Comparison of ENCODE assay signal across 9 mouse cellular contexts in genomic region chr10:78279210-78279609, GRCm38 (mm10). TPM values are rescaled to one million over a fixed set of nuclear protein-coding genes. Genes with fewer than 3 reads are reported as not detected.
DNase-seq lines count a peak whose midpoint lies in the region; ATAC-seq and TF ChIP-seq lines count a peak whose summit lies in the region.
"Had no signal": no experiment of that assay in that cellular context is flagged by ENCODE, and none has a peak within 500 bp of the region (broad histone marks: within the 10 kb centered on the region; RNA-seq: fewer than 3 reads in every experiment).

No protein-coding gene starts in this region.

- WGBS in hindbrain, postnatal 0 days, result 47% methylated on average over 8 of the region's 8 CpGs

- intact Hi-C loops in left cerebral cortex, postnatal 10 days (cut with DNase I), result loop anchor here (5.0 kb wide), 1 partner anchor 113 kb away; no protein-coding TSS in a partner anchor

- H3K36me3 ChIP-seq in hindbrain, postnatal 0 days (ENCODE audit: insufficient read depth, low read length), result peaks cover 73% of the 10 kb centered on the region

- H3K4me1 ChIP-seq in hindbrain, postnatal 0 days (ENCODE audit: insufficient read depth, low read length), result no peaks in the 10 kb centered on the region

- H3K4me2 ChIP-seq in hindbrain, postnatal 0 days (ENCODE audit: low read depth, low read length), result no peak overlapping the region

- peak; percentile 71; the same call in 1 of the 2 replicates for ATAC-seq in erythroid progenitor cell, adult 5-6 weeks (replicated peaks; ENCODE audit: low FRiP score, poor library complexity, severe bottlenecking)
- peak; percentile 82 for ATAC-seq in hindbrain, postnatal 0 days
- ATAC-seq in megakaryocyte progenitor cell, adult 5-6 weeks (replicated peaks; ENCODE audit: poor library complexity), result peak; percentile 94
- ATAC-seq: Patski had no signal

- no peaks in the 10 kb centered on the region for H3K27me3 ChIP-seq in hindbrain, postnatal 0 days (ENCODE audit: insufficient read depth, low read length)
- H3K27me3 ChIP-seq: Patski had no signal

- H3K9me3 ChIP-seq in hindbrain, postnatal 0 days (ENCODE audit: low read length), result no peaks in the 10 kb centered on the region

- DNase-seq in adrenal gland, postnatal 10 days, result peak; percentile 64
- DNase-seq in adrenal gland, adult 18-20 months (ENCODE audit: low spot score in 2 of 2), result no peak
- DNase-seq in brain, adult 2 months (ENCODE audit: low read depth, low spot score), result peak; percentile 86
- peak; percentile 88 for DNase-seq in hindbrain, postnatal 0 days (ENCODE audit: low spot score)
- peak; percentile 50 to 51 for DNase-seq in left cerebral cortex, postnatal 10 days (ENCODE audit: extremely low spot score in 1 of 2, low spot score in 2 of 2)
- DNase-seq in skeletal muscle tissue, adult 2 months (ENCODE audit: low read depth, low spot score), result peak; percentile 52

- H3K4me3 ChIP-seq in hindbrain, postnatal 0 days (ENCODE audit: low read length), result no peak overlapping the region

- no peak overlapping the region for H3K9ac ChIP-seq in hindbrain, postnatal 0 days (replicated peaks; ENCODE audit: low read length)

- H3K27ac ChIP-seq in hindbrain, postnatal 0 days, result no peak overlapping the region

- TF ChIP-seq CTCF in hindbrain, postnatal 0 days (IDR thresholded peaks at IDR 0.05; ENCODE audit: low read depth), result peak; percentile 95

RNA-seq across cellular contexts. Expression of gene Trappc10, which starts 34.8 kb away (rescaled TPM):
- 10 to 100 TPM; 44.3 to 53.2 TPM for total RNA-seq in adrenal gland, postnatal 10 days (2021)
- total RNA-seq in adrenal gland, adult 18-20 months (2021), result 10 to 100 TPM; 44.2 to 53.2 TPM
- total RNA-seq in erythroid progenitor cell, adult 5-6 weeks (2015; ENCODE audit: low replicate concordance), result 127 and 132 TPM in 2 replicates
- total RNA-seq in erythroid progenitor cell, adult 5-6 weeks (2017; ENCODE audit: low replicate concordance), result 81.0 and 108 TPM in 2 replicates
- total RNA-seq in hindbrain, postnatal 0 days (2014; rRNA removed), result 87.2 and 96.9 TPM in 2 replicates
- 40.3 and 42.2 TPM in 2 replicates for polyA plus RNA-seq in hindbrain, postnatal 0 days (2015; fragmentation: Nextera tagmentation; extraction: Ambion mirVana)
- 10 to 100 TPM; 81.8 to 84.3 TPM for total RNA-seq in left cerebral cortex, postnatal 10 days (2021)
- 39.0 and 44.2 TPM in 2 replicates for total RNA-seq in megakaryocyte progenitor cell, adult 5-6 weeks (2015)
- 30.7 and 33.4 TPM in 2 replicates for total RNA-seq in megakaryocyte progenitor cell, adult 5-6 weeks (2017)

Comparison
In these comparisons a context has a peak if more than half of its experiments do, and no peak if none do; other contexts are left out.
1. DNase-seq: peak in adrenal gland, postnatal 10 days (single experiment), brain, adult 2 months (single experiment), hindbrain, postnatal 0 days (single experiment), left cerebral cortex, postnatal 10 days (2 of 2) and skeletal muscle tissue, adult 2 months (single experiment); none in adrenal gland, adult 18-20 months (0 of 2).
2. Peak in every context shown above with its lines, with median percentiles within 50 percentile points of each other: ATAC-seq.